Comparison of ENCODE assay signal across 8 mouse cellular contexts in the genomic region with DNA sequence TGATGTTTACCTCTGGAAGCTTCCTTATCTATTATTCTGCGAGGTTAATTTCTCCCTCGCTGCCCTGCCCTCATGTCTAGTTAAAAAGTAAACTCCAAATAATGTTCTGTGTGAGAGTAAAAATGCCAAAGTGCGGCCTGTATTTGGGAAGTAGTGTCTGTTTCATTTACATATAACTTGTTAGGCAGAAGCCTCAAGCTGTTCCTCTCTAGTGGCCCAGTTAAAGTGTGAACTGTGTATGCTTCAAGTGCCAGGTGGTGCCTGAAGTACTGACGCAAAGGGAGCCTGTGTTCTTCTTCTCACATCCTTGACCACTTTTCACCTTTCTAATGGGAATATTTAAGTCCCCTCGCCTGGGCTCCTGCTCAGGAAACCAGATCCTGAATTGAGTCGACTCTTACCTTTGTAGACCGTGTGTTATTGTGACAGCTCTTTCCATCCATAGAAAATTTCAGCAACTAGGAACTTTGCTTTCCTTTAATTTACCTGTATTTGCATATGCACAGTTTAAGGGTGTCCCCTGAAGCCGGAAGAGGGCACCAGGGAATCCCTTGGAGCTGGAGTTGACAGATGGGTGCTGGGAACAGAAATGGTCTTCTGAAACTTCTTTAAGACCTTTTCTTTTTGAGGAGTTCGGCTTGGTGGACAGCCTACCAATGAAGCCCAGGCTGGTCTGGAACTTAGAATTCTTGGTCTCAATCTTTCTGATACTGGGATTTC. TPM values are rescaled to one million over a fixed set of nuclear protein-coding genes. Genes with fewer than 3 reads are reported as not detected.
A peak's percentile ranks its signal among the peaks of the same experiment; 100 is the strongest.
DNase-seq lines count a peak whose midpoint lies in the region; ATAC-seq and TF ChIP-seq lines count a peak whose summit lies in the region.

No protein-coding gene starts in this region.

- peak overlapping the region; percentile 63 for H3K4me2 ChIP-seq in hindbrain, embryonic 15.5 days
- H3K4me2 ChIP-seq in liver, embryonic 14.5 days (ENCODE audit: low read depth) = peak overlapping the region; percentile 81
- H3K4me2 ChIP-seq in stomach, embryonic 16.5 days (ENCODE audit: low read depth, low read length) = peak overlapping the region; percentile 66

- H3K36me3 ChIP-seq in heart, adult 2 months (ENCODE audit: control insufficient read depth, insufficient read depth, low read length) = no peaks in the 10 kb centered on the region
- H3K36me3 ChIP-seq in hindbrain, embryonic 15.5 days = peaks cover 10% of the 10 kb centered on the region; the same call in 1 of the 2 replicates
- no peaks in the 10 kb centered on the region for H3K36me3 ChIP-seq in liver, embryonic 14.5 days (replicated peaks; ENCODE audit: control insufficient read depth, insufficient read depth, low read depth)
- H3K36me3 ChIP-seq in stomach, embryonic 16.5 days (ENCODE audit: control insufficient read depth, insufficient read depth, low read length) = no peaks in the 10 kb centered on the region; the same call in 1 of the 2 replicates

- peak overlapping the region; percentile 46 for H3K9ac ChIP-seq in heart, adult 2 months (ENCODE audit: low read depth, low read length)
- peak overlapping the region; percentile 72 for H3K9ac ChIP-seq in hindbrain, embryonic 15.5 days
- peak overlapping the region; percentile 80 for H3K9ac ChIP-seq in liver, embryonic 14.5 days (replicated peaks)
- H3K9ac ChIP-seq in stomach, embryonic 16.5 days (ENCODE audit: low read length) = peak overlapping the region; percentile 88

- peak overlapping the region; percentile 89 for H3K27ac ChIP-seq in heart, adult 2 months
- H3K27ac ChIP-seq in hindbrain, embryonic 15.5 days (replicated peaks) = peak overlapping the region; percentile 85; the same call in 1 of the 2 replicates
- peak overlapping the region; percentile 74 for H3K27ac ChIP-seq in liver, embryonic 14.5 days
- 0 out of 2 replicates have a peak overlapping the region, but pooled peaks have one; percentile 53 for H3K27ac ChIP-seq in stomach, embryonic 16.5 days (ENCODE audit: low read length)

- no peaks in the 10 kb centered on the region for H3K27me3 ChIP-seq in heart, adult 2 months (ENCODE audit: control insufficient read depth, insufficient read depth, low read length)
- no peaks in the 10 kb centered on the region for H3K27me3 ChIP-seq in hindbrain, embryonic 15.5 days
- H3K27me3 ChIP-seq in liver, embryonic 14.5 days (ENCODE audit: control insufficient read depth, insufficient read depth, low read length) = no peaks in the 10 kb centered on the region
- no peaks in the 10 kb centered on the region for H3K27me3 ChIP-seq in stomach, embryonic 16.5 days (ENCODE audit: control insufficient read depth, insufficient read depth, low read length)

- H3K4me1 ChIP-seq in heart, adult 2 months (ENCODE audit: control insufficient read depth, insufficient read depth, low read length) = peaks cover 12% of the 10 kb centered on the region
- peaks cover 37% of the 10 kb centered on the region for H3K4me1 ChIP-seq in hindbrain, embryonic 15.5 days (replicated peaks)
- peaks cover 13 to 30% of the 10 kb centered on the region in 2 experiments for H3K4me1 ChIP-seq in liver, embryonic 14.5 days (replicated peaks; ENCODE audit: control insufficient read depth in 2 of 2, insufficient read depth in 2 of 2, low read length in 1 of 2)
- H3K4me1 ChIP-seq in stomach, embryonic 16.5 days (ENCODE audit: control insufficient read depth, insufficient read depth, low read length) = peaks cover 17% of the 10 kb centered on the region

- no peaks in the 10 kb centered on the region for H3K9me3 ChIP-seq in hindbrain, embryonic 15.5 days
- H3K9me3 ChIP-seq in liver, embryonic 14.5 days (ENCODE audit: control insufficient read depth, low read length) = no peaks in the 10 kb centered on the region
- H3K9me3 ChIP-seq in stomach, embryonic 16.5 days (replicated peaks; ENCODE audit: control insufficient read depth, low read length) = no peaks in the 10 kb centered on the region

- intact Hi-C loops in heart, adult 2 months (cut with DNase I) = loop anchor here (1.0 to 5.0 kb wide), 2 partner anchors 46 to 316 kb away; no protein-coding TSS in a partner anchor
- intact Hi-C loops in heart, postnatal 36 days (cut with DNase I) = loop anchor here (10.0 kb wide), 1 partner anchor 202 kb away; a partner anchor contains a TSS

- no peak for TF ChIP-seq EP300 in heart, adult 2 months (IDR thresholded peaks at IDR 0.05; ENCODE audit: insufficient read depth, low read depth, low read length)
- no peak for TF ChIP-seq EP300 in liver, embryonic 14.5 days (IDR thresholded peaks at IDR 0.05; ENCODE audit: low read depth)

- no peak for TF ChIP-seq CTCF in heart, adult 2 months (IDR thresholded peaks at IDR 0.05)
- TF ChIP-seq CTCF in liver, embryonic 14.5 days (IDR thresholded peaks at IDR 0.05; ENCODE audit: low read depth) = no peak

- 28% methylated on average over 9 of the region's 9 CpGs for WGBS in heart, adult 2 months
- 40% methylated on average over 9 of the region's 9 CpGs for WGBS in hindbrain, embryonic 15.5 days
- 27% methylated on average over 9 of the region's 9 CpGs for WGBS in liver, embryonic 14.5 days (ENCODE audit: insufficient replicate concordance)
- WGBS in stomach, embryonic 16.5 days = 27% methylated on average over 9 of the region's 9 CpGs

- no peak for ATAC-seq in hindbrain, embryonic 15.5 days (ENCODE audit: low FRiP score, low read depth)
- ATAC-seq in liver, embryonic 14.5 days (ENCODE audit: insufficient read depth) = no peak
- ATAC-seq in stomach, embryonic 16.5 days (ENCODE audit: insufficient read depth, low FRiP score) = no peak

- peak overlapping the region; percentile 76 for H3K4me3 ChIP-seq in heart, adult 2 months
- H3K4me3 ChIP-seq in hindbrain, embryonic 15.5 days = peak overlapping the region; percentile 69
- H3K4me3 ChIP-seq in liver, embryonic 14.5 days (ENCODE audit: insufficient read depth in 1 of 2, low read depth in 2 of 2, low read length in 2 of 2) = peak overlapping the region; percentile 77 to 98
- peak overlapping the region; percentile 82 for H3K4me3 ChIP-seq in stomach, embryonic 16.5 days (replicated peaks; ENCODE audit: low read length)

- no peak for TF ChIP-seq POLR2A in heart, adult 2 months (IDR thresholded peaks at IDR 0.05; ENCODE audit: insufficient read depth, low read depth, low read length)

- peaks cover 5% of the 10 kb centered on the region; the same call in 1 of the 2 replicates for H3K79me2 ChIP-seq in heart, adult 2 months (replicated peaks; ENCODE audit: control insufficient read depth, insufficient read depth, low read length)

- no peak for DNase-seq in heart, adult 2 months
- no peak for DNase-seq in heart, postnatal 36 days
- DNase-seq in A20 (ENCODE audit: low read depth, low spot score) = peak; percentile 75
- peak; percentile 35 for DNase-seq in cerebellum, adult 9-11 months
- no peak for DNase-seq in liver, embryonic 14.5 days (ENCODE audit: low read depth in 3 of 3, low spot score in 3 of 3)
- no peak for DNase-seq in ovary, postnatal 10 days (ENCODE audit: low spot score)

RNA-seq across cellular contexts. Expression of a gene that starts 0.6 kb away (rescaled TPM):
- total RNA-seq in heart, adult 2 months (2021) = 10 to 100 TPM; 56.4 to 57.1 TPM
- polyA plus RNA-seq in heart, adult 2 months (2012; rRNA removed) = 49.0 and 61.2 TPM in 2 replicates
- total RNA-seq in heart, postnatal 36 days (2021) = 10 to 100 TPM; 57.2 to 58.4 TPM
- polyA plus RNA-seq in hindbrain, embryonic 15.5 days (2015; fragmentation: Nextera tagmentation; extraction: Ambion mirVana) = 64.0 and 69.7 TPM in 2 replicates
- 15.9 and 19.0 TPM in 2 replicates for polyA plus RNA-seq in liver, embryonic 14.5 days (2012; rRNA removed)
- 13.7 and 16.8 TPM in 2 replicates for polyA plus RNA-seq in liver, embryonic 14.5 days (2014; fragmentation: Nextera tagmentation; extraction: Ambion mirVana)
- polyA plus RNA-seq in stomach, embryonic 16.5 days (2015; fragmentation: Nextera tagmentation; extraction: Ambion mirVana) = 32.7 and 35.7 TPM in 2 replicates

RNA-seq across cellular contexts. Expression of a gene that starts 0.9 kb away (rescaled TPM):
- total RNA-seq in heart, adult 2 months (2021) = 10 to 100 TPM; 15.5 to 17.0 TPM
- polyA plus RNA-seq in heart, adult 2 months (2012; rRNA removed) = 5.0 and 8.1 TPM in 2 replicates
- total RNA-seq in heart, postnatal 36 days (2021) = 10 to 100 TPM; 16.7 to 17.3 TPM
- 22.4 and 23.4 TPM in 2 replicates for polyA plus RNA-seq in hindbrain, embryonic 15.5 days (2015; fragmentation: Nextera tagmentation; extraction: Ambion mirVana)
- 3.1 and 4.3 TPM in 2 replicates for polyA plus RNA-seq in liver, embryonic 14.5 days (2012; rRNA removed)
- 4.5 and 4.9 TPM in 2 replicates for polyA plus RNA-seq in liver, embryonic 14.5 days (2014; fragmentation: Nextera tagmentation; extraction: Ambion mirVana)
- polyA plus RNA-seq in stomach, embryonic 16.5 days (2015; fragmentation: Nextera tagmentation; extraction: Ambion mirVana) = 19.4 and 20.9 TPM in 2 replicates

RNA-seq across cellular contexts. Expression of a gene that starts 45.1 kb away (rescaled TPM):
- total RNA-seq in heart, adult 2 months (2021) = 10 to 100 TPM; 26.2 to 27.2 TPM
- 31.2 and 36.5 TPM in 2 replicates for polyA plus RNA-seq in heart, adult 2 months (2012; rRNA removed)
- total RNA-seq in heart, postnatal 36 days (2021) = 10 to 100 TPM; 23.4 to 27.4 TPM
- 79.6 and 85.2 TPM in 2 replicates for polyA plus RNA-seq in hindbrain, embryonic 15.5 days (2015; fragmentation: Nextera tagmentation; extraction: Ambion mirVana)
- 6.8 and 8.0 TPM in 2 replicates for polyA plus RNA-seq in liver, embryonic 14.5 days (2012; rRNA removed)
- polyA plus RNA-seq in liver, embryonic 14.5 days (2014; fragmentation: Nextera tagmentation; extraction: Ambion mirVana) = 18.8 and 25.0 TPM in 2 replicates
- polyA plus RNA-seq in stomach, embryonic 16.5 days (2015; fragmentation: Nextera tagmentation; extraction: Ambion mirVana) = 51.2 and 53.1 TPM in 2 replicates

Comparison
In these comparisons a context has a peak if more than half of its experiments do, and no peak if none do; other contexts are left out.
1. DNase-seq: peak in A20 (single experiment) and cerebellum, adult 9-11 months (single experiment); none in heart, adult 2 months (0 of 2), heart, postnatal 36 days (0 of 2), liver, embryonic 14.5 days (0 of 3) and ovary, postnatal 10 days (single experiment).
2. Peak in every context shown above with its lines, with median percentiles within 50 percentile points of each other: H3K27ac ChIP-seq, H3K4me3 ChIP-seq, H3K9ac ChIP-seq and H3K4me2 ChIP-seq.